Mouse (Mus musculus) stomach, embryonic 16.5 days (tissue): ENCODE measurements around the gene Ptges2. TPM values are rescaled to one million over a fixed set of nuclear protein-coding genes. Genes with fewer than 3 reads are reported as not detected.
"Not testable (repeated sequence)": the region's sequence is repeated elsewhere in the genome, so short reads cannot be mapped to it uniquely, and the experiment has no call there.

Experiments
- ATAC-seq: fragments of 200-750 bp; cut with Nextera tagmentation; 2 replicates; pipeline ENCODE4 v1.8.0; 2017; ENCODE audit warnings: moderate number of reproducible peaks, moderate TSS enrichment; ENCODE audit not compliant: insufficient read depth, low FRiP score
- H3K27ac ChIP-seq: fragments of 300-500 bp; sonication (generic); 2 replicates; pipeline ENCODE4 v1.5.1; 2014; ENCODE audit warnings: low read length
- H3K27me3 ChIP-seq: fragments of 300-500 bp; sonication (generic); 2 replicates; pipeline ENCODE4 v1.6.1; 2014; ENCODE audit warnings: low read length, control low read depth, mixed read lengths; ENCODE audit not compliant: control insufficient read depth, insufficient read depth
- H3K36me3 ChIP-seq: fragments of 300-500 bp; sonication (generic); 2 replicates; pipeline ENCODE4 v1.6.1; 2014; ENCODE audit warnings: low read length; ENCODE audit not compliant: control insufficient read depth, insufficient read depth
- H3K4me1 ChIP-seq: fragments of 300-500 bp; sonication (generic); 2 replicates; pipeline ENCODE4 v1.6.1; 2014; ENCODE audit warnings: low read length, control low read depth, mixed read lengths; ENCODE audit not compliant: control insufficient read depth, insufficient read depth
- H3K4me2 ChIP-seq: fragments of 300-500 bp; sonication (generic); 2 replicates; pipeline ENCODE4 v1.6.1; 2014; ENCODE audit warnings: low read depth, low read length, mixed read lengths
- H3K4me3 ChIP-seq: fragments of 300-500 bp; sonication (generic); replicated peaks from 2 replicates; pipeline ENCODE4 v1.5.1; 2014; ENCODE audit warnings: mild to moderate bottlenecking, low read length
- H3K9ac ChIP-seq: fragments of 300-500 bp; sonication (generic); 2 replicates; pipeline ENCODE4 v1.6.1; 2014; ENCODE audit warnings: low read length
- H3K9me3 ChIP-seq: fragments of 300-500 bp; sonication (generic); replicated peaks from 2 replicates; pipeline ENCODE4 v1.6.1; 2016; ENCODE audit warnings: low read length, control low read depth; ENCODE audit not compliant: control insufficient read depth
- WGBS: fragments of 180-500 bp; shearing (Covaris S2); extraction: QIAGEN DNeasy Blood & Tissue Kit; methylation state at CpG from one replicate; pipeline ENCODE4 v1.1.7; 2014; 5-methylcytosine and 5-hydroxymethylcytosine counted together
- polyA plus RNA-seq: library from polyadenylated mRNA; unstranded; fragments of >200 nt; fragmentation: Nextera tagmentation; extraction: Ambion mirVana; gene quantifications from 2 replicates; pipeline ENCODE4 v1.2.1, GENCODE M21; 2015

Ptges2 gene
- polyA plus RNA-seq, 1 experiment from 2014 or later: 26.7 TPM

- WGBS: 39% methylated on average over 6 of the region's 6 CpGs
- H3K4me3 ChIP-seq: no peak overlapping the region
- no peak overlapping the region for H3K9ac ChIP-seq
- H3K27me3 ChIP-seq: no peaks in the 10 kb centered on the region
- no peaks in the 10 kb centered on the region for H3K36me3 ChIP-seq
- no peak for ATAC-seq
- no peaks in the 10 kb centered on the region for H3K9me3 ChIP-seq
- peak overlapping the region; percentile 66 for H3K27ac ChIP-seq
- peak overlapping the region; percentile 93 for H3K4me2 ChIP-seq
- H3K4me1 ChIP-seq: peaks cover 11% of the 10 kb centered on the region
Measured at GRCm38 (mm10) chr2:32353836-32354235, 41.9 kb upstream of the Ptges2 start.

GRCm38 (mm10) chr2:32354336-32354895 is 41.3 kb upstream of the Ptges2 start:
- H3K27ac ChIP-seq: peak overlapping the region; percentile 66
- no peak for ATAC-seq

GRCm38 (mm10) chr2:32356216-32356615 is 39.5 kb upstream of the Ptges2 start:
- peaks cover 7% of the 10 kb centered on the region for H3K4me1 ChIP-seq
- ATAC-seq: no peak
- no peak overlapping the region for H3K9ac ChIP-seq
- no peaks in the 10 kb centered on the region for H3K36me3 ChIP-seq
- H3K27ac ChIP-seq: no peak overlapping the region
- no peaks in the 10 kb centered on the region for H3K27me3 ChIP-seq
- 56% methylated on average over 10 of the region's 10 CpGs for WGBS
- no peaks in the 10 kb centered on the region for H3K9me3 ChIP-seq
- H3K4me3 ChIP-seq: no peak overlapping the region
- H3K4me2 ChIP-seq: no peak overlapping the region

More at GRCm38 (mm10) chr2:32354336-32354895, 41.3 kb upstream of the Ptges2 start:
- no peaks in the 10 kb centered on the region for H3K27me3 ChIP-seq
- no peak overlapping the region for H3K4me3 ChIP-seq
- peaks cover 11% of the 10 kb centered on the region for H3K4me1 ChIP-seq
- no peaks in the 10 kb centered on the region for H3K9me3 ChIP-seq
- WGBS: 74% methylated on average over 3 of the region's 3 CpGs
- H3K9ac ChIP-seq: no peak overlapping the region
- H3K36me3 ChIP-seq: no peaks in the 10 kb centered on the region
- no peak overlapping the region for H3K4me2 ChIP-seq

- ATAC-seq: no peak
- 71% methylated on average over 3 of the region's 3 CpGs for whole genome bisulfite sequencing
Measured at GRCm38 (mm10) chr2:32357710-32358109, 38.0 kb upstream of the Ptges2 start.

GRCm38 (mm10) chr2:32358381-32358780 is 37.3 kb upstream of the Ptges2 start:
- no peak overlapping the region for H3K27ac ChIP-seq
- no peaks in the 10 kb centered on the region for H3K9me3 ChIP-seq
- 0 out of 2 replicates have a peak, but pooled peaks cover 7% of the 10 kb centered on the region for H3K4me1 ChIP-seq
- ATAC-seq: no peak
- no peak overlapping the region for H3K4me2 ChIP-seq
- H3K36me3 ChIP-seq: no peaks in the 10 kb centered on the region
- no peak overlapping the region for H3K4me3 ChIP-seq
- 59% methylated on average over 10 of the region's 10 CpGs for WGBS
- no peaks in the 10 kb centered on the region for H3K27me3 ChIP-seq
- H3K9ac ChIP-seq: no peak overlapping the region

More at GRCm38 (mm10) chr2:32357710-32358109, 38.0 kb upstream of the Ptges2 start:
- Histone ChIP-seq H3K9ac (no peak overlapping the region), H3K4me3 (no peak overlapping the region), H3K36me3 (no peaks in the 10 kb centered on the region), H3K4me1 (0 out of 2 replicates have a peak, but pooled peaks cover 7% of the 10 kb centered on the region), H3K4me2 (no peak overlapping the region), H3K27ac (no peak overlapping the region), H3K9me3 (no peaks in the 10 kb centered on the region), H3K27me3 (no peaks in the 10 kb centered on the region)

- no peaks in the 10 kb centered on the region for H3K36me3 ChIP-seq
- peak overlapping the region; percentile 44 for H3K4me3 ChIP-seq
- peaks cover 16% of the 10 kb centered on the region; the same call in 1 of the 2 replicates for H3K4me1 ChIP-seq
- no peak overlapping the region; the same call in 1 of the 2 replicates for H3K9ac ChIP-seq
- no peaks in the 10 kb centered on the region for H3K9me3 ChIP-seq
- H3K27ac ChIP-seq: no peak overlapping the region
- peak overlapping the region; percentile 75 for H3K4me2 ChIP-seq
- no peak for ATAC-seq
- H3K27me3 ChIP-seq: no peaks in the 10 kb centered on the region
- WGBS: 5% methylated on average over 14 of the region's 14 CpGs
Measured at GRCm38 (mm10) chr2:32360741-32361140, 35.0 kb upstream of the Ptges2 start.

GRCm38 (mm10) chr2:32361437-32361836 is 34.3 kb upstream of the Ptges2 start:
- Histone ChIP-seq H3K36me3 (no peaks in the 10 kb centered on the region), H3K4me1 (peaks cover 16% of the 10 kb centered on the region; the same call in 1 of the 2 replicates), H3K9me3 (no peaks in the 10 kb centered on the region), H3K4me3 (peak overlapping the region; percentile 44), H3K4me2 (peak overlapping the region; percentile 75), H3K27ac (no peak overlapping the region), H3K27me3 (no peaks in the 10 kb centered on the region), H3K9ac (peak overlapping the region; percentile 61)
- 3% methylated on average over 24 of the region's 24 CpGs for WGBS
- ATAC-seq: peak; percentile 74

GRCm38 (mm10) chr2:32362274-32362673 is 33.4 kb upstream of the Ptges2 start:
- not testable (repeated sequence) for H3K36me3 ChIP-seq, ATAC-seq, H3K9me3 ChIP-seq, H3K27me3 ChIP-seq
- Histone ChIP-seq H3K4me3 (peak overlapping the region; percentile 78), H3K4me2 (peak overlapping the region; percentile 66), H3K4me1 (peaks cover 16% of the 10 kb centered on the region; the same call in 1 of the 2 replicates), H3K9ac (peak overlapping the region; percentile 89), H3K27ac (peak overlapping the region; percentile 95)
- 30% methylated on average over 5 of the region's 5 CpGs for WGBS

GRCm38 (mm10) chr2:32362817-32363340 is 32.8 kb upstream of the Ptges2 start:
- H3K4me3 ChIP-seq: peak overlapping the region; percentile 78

More at GRCm38 (mm10) chr2:32362817-32363340, 32.8 kb upstream of the Ptges2 start:
- peak overlapping the region; percentile 95 for H3K27ac ChIP-seq
- no peaks in the 10 kb centered on the region for H3K9me3 ChIP-seq
- H3K9ac ChIP-seq: peak overlapping the region; percentile 89
- H3K4me2 ChIP-seq: peak overlapping the region; percentile 66
- H3K36me3 ChIP-seq: 0 out of 2 replicates have a peak, but pooled peaks cover 6% of the 10 kb centered on the region
- WGBS: 0% methylated on average over 53 of the region's 53 CpGs
- H3K27me3 ChIP-seq: no peaks in the 10 kb centered on the region
- peak; percentile 82 for ATAC-seq
- peaks cover 16% of the 10 kb centered on the region; the same call in 1 of the 2 replicates for H3K4me1 ChIP-seq
